Mouse (Mus musculus) limb, embryonic 15.5 days (tissue): Measurements from ENCODE around the gene Mtus2. TPM values are rescaled to one million over a fixed set of nuclear protein-coding genes. Genes with fewer than 3 reads are reported as not detected.

ENCODE experiments used
- ATAC-seq: fragments of 200-750 bp; cut with Nextera tagmentation; 2 replicates; pipeline ENCODE4 v1.8.0; 2017; ENCODE audit warnings: low read depth, moderate TSS enrichment; ENCODE audit not compliant: insufficient number of reproducible peaks, low FRiP score, low TSS enrichment
- H3K27ac ChIP-seq: fragments of 300-500 bp; sonication (generic); 2 replicates; pipeline ENCODE4 v1.5.1; 2015; ENCODE audit warnings: moderate library complexity, mild to moderate bottlenecking, inconsistent platforms
- H3K27me3 ChIP-seq: fragments of 300-500 bp; sonication (generic); 2 replicates; pipeline ENCODE4 v1.6.1; 2015; ENCODE audit warnings: inconsistent platforms
- H3K36me3 ChIP-seq: fragments of 300-500 bp; sonication (generic); 2 replicates; pipeline ENCODE4 v1.6.1; 2015; ENCODE audit warnings: inconsistent platforms
- H3K4me1 ChIP-seq: fragments of 300-500 bp; sonication (generic); 2 replicates; pipeline ENCODE4 v1.6.1; 2015; ENCODE audit warnings: inconsistent platforms
- H3K4me2 ChIP-seq: fragments of 300-500 bp; sonication (generic); 2 replicates; pipeline ENCODE4 v1.6.1; 2015; ENCODE audit warnings: mild to moderate bottlenecking, inconsistent platforms
- H3K4me3 ChIP-seq: fragments of 300-500 bp; sonication (generic); 2 replicates; pipeline ENCODE4 v1.5.1; 2015; ENCODE audit warnings: mild to moderate bottlenecking, inconsistent platforms
- H3K9ac ChIP-seq: fragments of 300-500 bp; sonication (generic); 2 replicates; pipeline ENCODE4 v1.6.1; 2015; ENCODE audit warnings: inconsistent platforms
- H3K9me3 ChIP-seq: fragments of 300-500 bp; sonication (generic); 2 replicates; pipeline ENCODE4 v1.6.1; 2016; ENCODE audit warnings: inconsistent platforms
- WGBS: fragments of 180-500 bp; shearing (Covaris S2); methylation state at CpG from one replicate; pipeline ENCODE4 v1.1.7; 2015; 5-methylcytosine and 5-hydroxymethylcytosine counted together
- polyA plus RNA-seq: library from polyadenylated mRNA; unstranded; fragments of >200 nt; fragmentation: Nextera tagmentation; extraction: Ambion mirVana; gene quantifications from 2 replicates; pipeline ENCODE4 v1.2.1, GENCODE M21; 2015

Mtus2 gene
- polyA plus RNA-seq, 1 experiment from 2014 or later = 6.0 TPM

GRCm38 (mm10) chr5:148272065-148272464 lies 314.9 kb downstream of the Mtus2 start:
- Histone ChIP-seq H3K27ac (no peak overlapping the region), H3K36me3 (no peaks in the 10 kb centered on the region), H3K4me3 (no peak overlapping the region), H3K4me1 (no peaks in the 10 kb centered on the region), H3K9ac (no peak overlapping the region), H3K9me3 (no peaks in the 10 kb centered on the region), H3K27me3 (no peaks in the 10 kb centered on the region), H3K4me2 (no peak overlapping the region)
- WGBS = 49% methylated on average over 6 of the region's 6 CpGs
- 0 out of 2 replicates have a peak, but pooled peaks have one; percentile 30 for ATAC-seq

GRCm38 (mm10) chr5:148272771-148273170 lies 315.7 kb downstream of the Mtus2 start:
- WGBS = 82% methylated on average over 6 of the region's 6 CpGs
- Histone ChIP-seq H3K36me3 (no peaks in the 10 kb centered on the region), H3K27me3 (no peaks in the 10 kb centered on the region), H3K4me3 (no peak overlapping the region), H3K27ac (no peak overlapping the region), H3K9ac (no peak overlapping the region), H3K4me2 (no peak overlapping the region), H3K9me3 (no peaks in the 10 kb centered on the region), H3K4me1 (no peaks in the 10 kb centered on the region)
- no peak for ATAC-seq

GRCm38 (mm10) chr5:148278233-148278632 lies 321.1 kb downstream of the Mtus2 start:
- ATAC-seq = no peak

DNA sequence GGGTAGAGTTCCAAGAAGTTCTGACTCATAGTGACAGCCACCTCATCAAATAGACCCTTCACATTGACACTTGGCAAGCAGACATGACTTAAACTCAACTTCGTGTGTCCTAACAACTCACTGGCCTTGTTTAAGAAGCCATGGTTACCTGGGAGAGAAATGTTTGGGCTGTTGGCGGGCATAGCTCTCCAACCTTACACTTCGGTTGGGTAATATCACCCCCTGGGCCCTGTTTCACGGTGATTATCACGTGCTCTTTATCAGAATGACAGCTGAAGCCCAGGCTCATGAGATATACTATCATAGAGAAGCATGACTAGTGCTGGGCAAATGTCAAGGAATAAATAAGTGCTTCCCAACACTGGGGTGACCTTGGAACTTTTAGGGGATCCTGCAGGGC lies 323.2 kb downstream of the Mtus2 start:
- Histone ChIP-seq H3K4me3 (no peak overlapping the region), H3K27ac (no peak overlapping the region), H3K9ac (no peak overlapping the region), H3K27me3 (no peaks in the 10 kb centered on the region), H3K9me3 (no peaks in the 10 kb centered on the region), H3K4me2 (no peak overlapping the region), H3K4me1 (0 out of 2 replicates have a peak, but pooled peaks cover 6% of the 10 kb centered on the region), H3K36me3 (no peaks in the 10 kb centered on the region)
- 85% methylated on average over 5 of the region's 5 CpGs for WGBS
- ATAC-seq = no peak

More at GRCm38 (mm10) chr5:148278233-148278632, 321.1 kb downstream of the Mtus2 start:
- Histone ChIP-seq H3K36me3 (no peaks in the 10 kb centered on the region), H3K27me3 (no peaks in the 10 kb centered on the region), H3K4me3 (no peak overlapping the region), H3K4me1 (0 out of 2 replicates have a peak, but pooled peaks cover 6% of the 10 kb centered on the region), H3K9me3 (no peaks in the 10 kb centered on the region), H3K9ac (no peak overlapping the region), H3K4me2 (no peak overlapping the region), H3K27ac (no peak overlapping the region)
- WGBS = 63% methylated on average over 8 of the region's 8 CpGs

DNA sequence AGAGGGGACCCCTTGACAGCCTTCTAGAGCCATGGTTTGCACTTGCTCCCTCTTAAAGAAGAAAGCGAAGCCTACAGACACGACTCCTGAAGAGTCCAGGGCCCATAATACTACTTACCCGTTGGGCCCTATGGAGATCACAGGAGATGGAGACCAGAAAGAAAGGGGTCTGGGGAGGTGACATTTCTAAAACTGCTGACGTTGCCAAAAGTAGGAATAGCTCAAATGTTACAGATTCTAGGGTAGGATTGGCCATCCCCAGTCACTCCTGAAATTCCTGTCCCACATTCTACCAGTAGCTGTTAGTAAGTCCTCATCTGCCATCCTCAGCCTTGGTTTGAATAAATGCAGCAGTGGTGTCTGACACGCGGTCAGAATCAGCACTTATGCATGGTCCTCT lies 325.0 kb downstream of the Mtus2 start:
- WGBS = 86% methylated on average over 6 of the region's 6 CpGs
- Histone ChIP-seq H3K4me1 (0 out of 2 replicates have a peak, but pooled peaks cover 6% of the 10 kb centered on the region), H3K4me2 (no peak overlapping the region), H3K27ac (no peak overlapping the region), H3K27me3 (no peaks in the 10 kb centered on the region), H3K36me3 (no peaks in the 10 kb centered on the region), H3K4me3 (no peak overlapping the region), H3K9ac (no peak overlapping the region), H3K9me3 (no peaks in the 10 kb centered on the region)
- no peak for ATAC-seq

GRCm38 (mm10) chr5:148282631-148283030 lies 325.5 kb downstream of the Mtus2 start:
- Histone ChIP-seq H3K4me1 (0 out of 2 replicates have a peak, but pooled peaks cover 6% of the 10 kb centered on the region), H3K27ac (no peak overlapping the region), H3K27me3 (no peaks in the 10 kb centered on the region), H3K9ac (no peak overlapping the region), H3K4me2 (no peak overlapping the region), H3K4me3 (no peak overlapping the region), H3K9me3 (no peaks in the 10 kb centered on the region), H3K36me3 (no peaks in the 10 kb centered on the region)
- ATAC-seq = no peak
- WGBS = 93% methylated on average over 5 of the region's 5 CpGs

GRCm38 (mm10) chr5:148283177-148283576 lies 326.1 kb downstream of the Mtus2 start:
- 78% methylated on average over 2 of the region's 2 CpGs for WGBS
- H3K27me3 ChIP-seq = no peaks in the 10 kb centered on the region
- no peak overlapping the region for H3K27ac ChIP-seq
- no peak for ATAC-seq
- no peak overlapping the region for H3K9ac ChIP-seq
- no peak overlapping the region for H3K4me3 ChIP-seq
- no peak overlapping the region for H3K4me2 ChIP-seq
- no peaks in the 10 kb centered on the region for H3K9me3 ChIP-seq
- H3K36me3 ChIP-seq = no peaks in the 10 kb centered on the region
- 0 out of 2 replicates have a peak, but pooled peaks cover 6% of the 10 kb centered on the region for H3K4me1 ChIP-seq

- Histone ChIP-seq H3K9ac (no peak overlapping the region), H3K36me3 (no peaks in the 10 kb centered on the region), H3K4me1 (0 out of 2 replicates have a peak, but pooled peaks cover 3% of the 10 kb centered on the region), H3K9me3 (no peaks in the 10 kb centered on the region), H3K4me3 (no peak overlapping the region), H3K27ac (no peak overlapping the region), H3K27me3 (no peaks in the 10 kb centered on the region), H3K4me2 (no peak overlapping the region)
- 88% methylated on average over 3 of the region's 3 CpGs for WGBS
- ATAC-seq = no peak
Observed at GRCm38 (mm10) chr5:148283584-148283983, 326.5 kb downstream of the Mtus2 start.

GRCm38 (mm10) chr5:148287529-148287928 lies 330.4 kb downstream of the Mtus2 start:
- H3K27ac ChIP-seq = no peak overlapping the region
- WGBS = 91% methylated on average over 5 of the region's 5 CpGs

GRCm38 (mm10) chr5:148288804-148289203 lies 331.7 kb downstream of the Mtus2 start:
- H3K4me3 ChIP-seq = no peak overlapping the region
- no peak overlapping the region for H3K27ac ChIP-seq
- H3K9ac ChIP-seq = no peak overlapping the region
- H3K4me1 ChIP-seq = peaks cover 2% of the 10 kb centered on the region; the same call in 1 of the 2 replicates
- WGBS = 72% methylated on average over 18 of the region's 18 CpGs
- H3K9me3 ChIP-seq = no peaks in the 10 kb centered on the region
- H3K27me3 ChIP-seq = no peaks in the 10 kb centered on the region
- no peaks in the 10 kb centered on the region for H3K36me3 ChIP-seq
- no peak for ATAC-seq
- no peak overlapping the region for H3K4me2 ChIP-seq

More at GRCm38 (mm10) chr5:148287529-148287928, 330.4 kb downstream of the Mtus2 start:
- no peak overlapping the region for H3K4me2 ChIP-seq
- ATAC-seq = no peak
- H3K36me3 ChIP-seq = no peaks in the 10 kb centered on the region
- no peaks in the 10 kb centered on the region for H3K27me3 ChIP-seq
- peaks cover 2% of the 10 kb centered on the region; the same call in 1 of the 2 replicates for H3K4me1 ChIP-seq
- H3K4me3 ChIP-seq = no peak overlapping the region
- no peaks in the 10 kb centered on the region for H3K9me3 ChIP-seq
- no peak overlapping the region for H3K9ac ChIP-seq

DNA sequence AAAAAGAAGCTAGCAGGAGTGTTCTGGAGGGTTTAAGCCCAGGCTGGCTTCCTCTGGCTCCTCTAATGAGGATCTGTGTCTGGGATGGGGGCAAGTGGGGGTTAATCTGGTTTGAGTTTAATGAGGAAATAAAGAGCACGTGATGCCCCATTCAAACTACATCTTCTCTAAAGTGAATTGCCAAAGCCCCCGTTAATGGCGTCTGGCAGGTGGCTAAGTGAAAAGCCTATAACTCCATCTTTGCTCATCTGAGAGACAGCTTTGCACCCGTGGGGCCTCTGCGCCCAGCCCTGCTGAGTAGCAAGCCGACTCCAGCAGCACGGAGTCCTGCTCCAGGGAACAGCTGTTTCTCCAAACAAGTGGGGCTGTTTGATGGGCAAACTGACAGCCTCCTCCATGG lies 332.8 kb downstream of the Mtus2 start:
- WGBS = 31% methylated on average over 7 of the region's 7 CpGs
- Histone ChIP-seq H3K9me3 (no peaks in the 10 kb centered on the region), H3K27ac (no peak overlapping the region), H3K9ac (no peak overlapping the region), H3K27me3 (no peaks in the 10 kb centered on the region), H3K4me1 (peaks cover 2% of the 10 kb centered on the region; the same call in 1 of the 2 replicates), H3K4me2 (no peak overlapping the region), H3K36me3 (no peaks in the 10 kb centered on the region), H3K4me3 (no peak overlapping the region)
- ATAC-seq = no peak

GRCm38 (mm10) chr5:148292862-148293261 lies 335.7 kb downstream of the Mtus2 start:
- H3K9me3 ChIP-seq = no peaks in the 10 kb centered on the region
- H3K27me3 ChIP-seq = no peaks in the 10 kb centered on the region
- H3K4me3 ChIP-seq = no peak overlapping the region
- H3K36me3 ChIP-seq = no peaks in the 10 kb centered on the region
- no peak overlapping the region for H3K27ac ChIP-seq
- H3K4me2 ChIP-seq = no peak overlapping the region
- 79% methylated on average over 7 of the region's 7 CpGs for WGBS
- peaks cover 2% of the 10 kb centered on the region; the same call in 1 of the 2 replicates for H3K4me1 ChIP-seq
- no peak for ATAC-seq
- H3K9ac ChIP-seq = no peak overlapping the region

DNA sequence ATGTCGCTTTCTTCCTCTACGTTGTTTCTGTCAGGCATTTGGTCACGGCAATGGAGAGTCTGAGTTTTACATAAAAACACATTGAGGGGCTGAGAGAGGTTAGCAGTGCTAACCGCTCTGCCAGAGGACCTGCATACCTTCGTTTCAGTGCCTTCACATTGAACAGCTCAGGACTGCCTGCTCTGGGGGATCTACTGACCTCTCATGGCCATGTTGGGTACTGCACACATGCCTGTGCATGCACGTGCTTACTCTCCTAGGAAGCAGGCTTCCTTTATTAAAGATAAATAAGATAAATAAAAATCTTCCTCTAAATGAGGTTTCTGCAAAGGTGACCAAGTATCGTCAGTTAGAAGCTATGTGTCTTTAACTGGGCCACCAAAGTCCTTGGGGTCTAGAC lies 336.2 kb downstream of the Mtus2 start:
- H3K27ac ChIP-seq = no peak overlapping the region
- no peak overlapping the region for H3K9ac ChIP-seq
- H3K9me3 ChIP-seq = no peaks in the 10 kb centered on the region
- no peak overlapping the region for H3K4me3 ChIP-seq
- WGBS = 79% methylated on average over 7 of the region's 7 CpGs
- no peaks in the 10 kb centered on the region for H3K36me3 ChIP-seq
- no peaks in the 10 kb centered on the region for H3K27me3 ChIP-seq
- H3K4me1 ChIP-seq = peaks cover 2% of the 10 kb centered on the region; the same call in 1 of the 2 replicates
- no peak overlapping the region for H3K4me2 ChIP-seq
- ATAC-seq = no peak
